Mouse (Mus musculus): ENCODE results near the gene Taz.

- TF ChIP-seq GATA1 (IDR thresholded peaks at IDR 0.05; ENCODE audit: borderline replicate concordance, low read length), result no peak
- no peak for TF ChIP-seq FLI1 (IDR thresholded peaks at IDR 0.05; ENCODE audit: low read length)
Observed at GRCm38 (mm10) chrX:74244614-74245083, 37.1 kb upstream of the Taz start.

Data from megakaryocyte, embryonic 14.5 days (primary cell).